Mouse (Mus musculus) bone marrow macrophage, adult 2 months (primary cell): Measurements from ENCODE around the gene Hormad2.

ENCODE experiments used
- CTCF ChIP-seq: IDR thresholded peaks from 2 replicates; pipeline ENCODE4 v1.5.1; 2012; ENCODE audit warnings: low read depth, mild to moderate bottlenecking, low read length, moderate library complexity
- POLR2A ChIP-seq: IDR thresholded peaks from 2 replicates; pipeline ENCODE4 v1.6.1; 2012; ENCODE audit warnings: mild to moderate bottlenecking, low read depth, low read length, borderline replicate concordance

DNA sequence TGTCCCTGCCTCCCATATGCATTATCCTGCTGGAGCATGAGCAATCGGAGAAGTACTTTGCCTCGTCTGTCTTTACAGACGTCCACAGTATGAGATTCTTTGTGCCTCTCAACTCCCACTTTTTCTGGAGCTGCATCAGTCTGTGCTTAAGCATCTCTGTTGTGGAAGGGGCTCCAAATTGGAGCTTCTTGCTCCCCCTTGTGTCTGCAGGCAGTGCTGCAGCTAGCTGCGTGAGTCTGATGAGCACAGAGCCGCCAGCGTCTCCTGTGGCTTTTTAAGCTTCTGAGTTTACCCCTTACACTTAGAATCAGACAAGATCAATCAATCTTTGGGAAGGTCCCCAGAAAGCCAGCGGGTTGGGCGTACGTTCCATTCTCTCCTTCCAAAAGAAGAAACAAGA is 10.2 kb upstream of the Hormad2 start:
- TF ChIP-seq CTCF (peak; percentile 74), POLR2A (no peak)
